Mouse (Mus musculus): ENCODE results near the gene Ssx2ip.

The Ssx2ip gene

DNA sequence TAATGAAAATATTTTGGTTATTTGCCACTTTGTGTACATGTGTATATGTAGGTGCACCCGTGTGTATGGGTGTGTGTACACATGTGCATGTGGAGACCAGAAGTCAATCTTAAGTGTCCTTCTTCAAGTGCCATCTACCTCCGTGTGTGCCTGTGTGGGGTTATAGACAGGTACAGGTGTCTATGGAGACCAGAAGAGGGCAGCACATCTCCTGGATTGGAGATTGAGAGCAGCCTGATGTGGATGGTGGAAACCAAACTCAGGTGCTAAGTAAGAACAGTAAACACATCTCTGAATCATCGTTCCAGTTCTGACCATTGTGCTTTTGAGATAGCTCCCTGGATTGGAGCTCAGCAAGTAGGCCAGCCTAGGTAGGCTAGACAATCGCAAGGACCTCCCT is 82.0 kb downstream of the Ssx2ip start:
- no peak for DNase-seq (ENCODE audit: extremely low spot score, low read depth, low spot score)

Measured in hindlimb bud, embryonic 11.5 days (tissue).